Mouse (Mus musculus): ENCODE measurements around the gene Ampd2. TPM values are rescaled to one million over a fixed set of nuclear protein-coding genes. Genes with fewer than 3 reads are reported as not detected.
A peak's percentile ranks its signal among the peaks of the same experiment; 100 is the strongest.

The Ampd2 gene
- polyA plus RNA-seq, 1 experiment from 2014 or later: 43.8 TPM

GRCm38 (mm10) chr3:108092030-108092429 lies 5.6 kb upstream of the Ampd2 start:
- H3K27ac ChIP-seq: no peak overlapping the region
- H3K27me3 ChIP-seq (ENCODE audit: control insufficient read depth, insufficient read depth, low read length): no peaks in the 10 kb centered on the region
- H3K4me2 ChIP-seq (replicated peaks): no peak overlapping the region
- H3K9me3 ChIP-seq (ENCODE audit: control insufficient read depth, low read length): no peaks in the 10 kb centered on the region
- H3K9ac ChIP-seq: no peak overlapping the region
- WGBS: 72% methylated on average over 6 of the region's 6 CpGs
- H3K4me1 ChIP-seq (replicated peaks; ENCODE audit: control insufficient read depth, insufficient read depth, low read length): no peaks in the 10 kb centered on the region
- no peak for DNase-seq (ENCODE audit: low spot score)
- no peak overlapping the region for H3K4me3 ChIP-seq (replicated peaks; ENCODE audit: low read length)
- no peak for ATAC-seq (ENCODE audit: low FRiP score)
- no peaks in the 10 kb centered on the region for H3K36me3 ChIP-seq (replicated peaks; ENCODE audit: control insufficient read depth, insufficient read depth)

- no peak for DNase-seq (ENCODE audit: low spot score)
- no peak overlapping the region for H3K4me3 ChIP-seq (replicated peaks; ENCODE audit: low read length)
- 87% methylated on average over 2 of the region's 2 CpGs for WGBS
- ATAC-seq (ENCODE audit: low FRiP score): no peak
- no peak overlapping the region for H3K4me2 ChIP-seq (replicated peaks)
- H3K27me3 ChIP-seq (ENCODE audit: control insufficient read depth, insufficient read depth, low read length): no peaks in the 10 kb centered on the region
- H3K27ac ChIP-seq: no peak overlapping the region
- no peaks in the 10 kb centered on the region for H3K9me3 ChIP-seq (ENCODE audit: control insufficient read depth, low read length)
- no peak overlapping the region for H3K9ac ChIP-seq
- peaks cover 12% of the 10 kb centered on the region for H3K4me1 ChIP-seq (replicated peaks; ENCODE audit: control insufficient read depth, insufficient read depth, low read length)
- no peaks in the 10 kb centered on the region for H3K36me3 ChIP-seq (replicated peaks; ENCODE audit: control insufficient read depth, insufficient read depth)
Measured at GRCm38 (mm10) chr3:108090561-108090960, 4.1 kb upstream of the Ampd2 start.

- ATAC-seq (ENCODE audit: low FRiP score) (no peak), DNase-seq (ENCODE audit: low spot score) (no peak)
- Histone ChIP-seq H3K27me3 (ENCODE audit: control insufficient read depth, insufficient read depth, low read length) (no peaks in the 10 kb centered on the region), H3K9me3 (ENCODE audit: control insufficient read depth, low read length) (no peaks in the 10 kb centered on the region), H3K36me3 (replicated peaks; ENCODE audit: control insufficient read depth, insufficient read depth) (no peaks in the 10 kb centered on the region), H3K4me3 (replicated peaks; ENCODE audit: low read length) (no peak overlapping the region), H3K9ac (no peak overlapping the region), H3K4me2 (replicated peaks) (no peak overlapping the region), H3K4me1 (replicated peaks; ENCODE audit: control insufficient read depth, insufficient read depth, low read length) (peaks cover 14% of the 10 kb centered on the region), H3K27ac (no peak overlapping the region)
- 45% methylated on average over 2 of the region's 2 CpGs for WGBS
Measured at GRCm38 (mm10) chr3:108089916-108090315, 3.5 kb upstream of the Ampd2 start.

- WGBS: 34% methylated on average over 5 of the region's 5 CpGs
Measured at GRCm38 (mm10) chr3:108088842-108089380, 2.5 kb upstream of the Ampd2 start.

GRCm38 (mm10) chr3:108087329-108087728 lies 878 bp upstream of the Ampd2 start:
- no peak for ATAC-seq (ENCODE audit: low FRiP score)
- DNase-seq (ENCODE audit: low spot score): no peak

More at GRCm38 (mm10) chr3:108088842-108089380, 2.5 kb upstream of the Ampd2 start:
- no peak overlapping the region for H3K27ac ChIP-seq
- no peaks in the 10 kb centered on the region for H3K9me3 ChIP-seq (ENCODE audit: control insufficient read depth, low read length)
- ATAC-seq (ENCODE audit: low FRiP score) (no peak), DNase-seq (ENCODE audit: low spot score) (no peak)
- no peaks in the 10 kb centered on the region for H3K27me3 ChIP-seq (ENCODE audit: control insufficient read depth, insufficient read depth, low read length)
- H3K36me3 ChIP-seq (replicated peaks; ENCODE audit: control insufficient read depth, insufficient read depth): no peaks in the 10 kb centered on the region
- H3K9ac ChIP-seq: no peak overlapping the region
- H3K4me1 ChIP-seq (replicated peaks; ENCODE audit: control insufficient read depth, insufficient read depth, low read length): peaks cover 24% of the 10 kb centered on the region
- no peak overlapping the region for H3K4me2 ChIP-seq (replicated peaks)
- H3K4me3 ChIP-seq (replicated peaks; ENCODE audit: low read length): no peak overlapping the region

GRCm38 (mm10) chr3:108085721-108086469 lies 556 bp downstream of the Ampd2 start:
- Histone ChIP-seq H3K4me2 (replicated peaks) (peak overlapping the region; percentile 92), H3K9me3 (ENCODE audit: control insufficient read depth, low read length) (no peaks in the 10 kb centered on the region), H3K27ac (peak overlapping the region; percentile 76), H3K4me1 (replicated peaks; ENCODE audit: control insufficient read depth, insufficient read depth, low read length) (peaks cover 42% of the 10 kb centered on the region), H3K36me3 (replicated peaks; ENCODE audit: control insufficient read depth, insufficient read depth) (no peaks in the 10 kb centered on the region), H3K27me3 (ENCODE audit: control insufficient read depth, insufficient read depth, low read length) (no peaks in the 10 kb centered on the region), H3K4me3 (replicated peaks; ENCODE audit: low read length) (peak overlapping the region; percentile 42), H3K9ac (peak overlapping the region; percentile 69)
- WGBS: under 1% methylated on average over 31 of the region's 31 CpGs
- peak; percentile 54 for DNase-seq (ENCODE audit: low spot score)
- peak; percentile 61 for ATAC-seq (ENCODE audit: low FRiP score)

More at GRCm38 (mm10) chr3:108087329-108087728, 878 bp upstream of the Ampd2 start:
- H3K4me1 ChIP-seq (replicated peaks; ENCODE audit: control insufficient read depth, insufficient read depth, low read length): peaks cover 33% of the 10 kb centered on the region
- WGBS: 88% methylated on average over 3 of the region's 3 CpGs
- no peaks in the 10 kb centered on the region for H3K27me3 ChIP-seq (ENCODE audit: control insufficient read depth, insufficient read depth, low read length)
- H3K4me2 ChIP-seq (replicated peaks): no peak overlapping the region
- no peak overlapping the region for H3K27ac ChIP-seq
- H3K9me3 ChIP-seq (ENCODE audit: control insufficient read depth, low read length): no peaks in the 10 kb centered on the region
- no peak overlapping the region for H3K4me3 ChIP-seq (replicated peaks; ENCODE audit: low read length)
- no peak overlapping the region for H3K9ac ChIP-seq
- H3K36me3 ChIP-seq (replicated peaks; ENCODE audit: control insufficient read depth, insufficient read depth): no peaks in the 10 kb centered on the region

- Histone ChIP-seq H3K9ac (peak overlapping the region; percentile 69), H3K4me1 (replicated peaks; ENCODE audit: control insufficient read depth, insufficient read depth, low read length) (peaks cover 42% of the 10 kb centered on the region), H3K27me3 (ENCODE audit: control insufficient read depth, insufficient read depth, low read length) (no peaks in the 10 kb centered on the region), H3K4me2 (replicated peaks) (peak overlapping the region; percentile 92), H3K4me3 (replicated peaks; ENCODE audit: low read length) (peak overlapping the region; percentile 42), H3K36me3 (replicated peaks; ENCODE audit: control insufficient read depth, insufficient read depth) (0 out of 2 replicates have a peak, but pooled peaks cover under 1% of the 10 kb centered on the region), H3K27ac (peak overlapping the region; percentile 76), H3K9me3 (ENCODE audit: control insufficient read depth, low read length) (no peaks in the 10 kb centered on the region)
- DNase-seq (ENCODE audit: low spot score) (peak; percentile 82), ATAC-seq (ENCODE audit: low FRiP score) (peak; percentile 89)
- 1% methylated on average over 14 of the region's 14 CpGs for WGBS
Measured at GRCm38 (mm10) chr3:108085281-108085720, 1.1 kb downstream of the Ampd2 start.

GRCm38 (mm10) chr3:108084767-108085270 lies 1.6 kb downstream of the Ampd2 start:
- 12% methylated on average over 13 of the region's 13 CpGs for WGBS
- peak overlapping the region; percentile 76 for H3K27ac ChIP-seq

GRCm38 (mm10) chr3:108083904-108084407 lies 2.5 kb downstream of the Ampd2 start:
- Histone ChIP-seq H3K4me1 (replicated peaks; ENCODE audit: control insufficient read depth, insufficient read depth, low read length) (peaks cover 42% of the 10 kb centered on the region), H3K27me3 (ENCODE audit: control insufficient read depth, insufficient read depth, low read length) (no peaks in the 10 kb centered on the region), H3K9me3 (ENCODE audit: control insufficient read depth, low read length) (no peaks in the 10 kb centered on the region), H3K36me3 (replicated peaks; ENCODE audit: control insufficient read depth, insufficient read depth) (peaks cover 13% of the 10 kb centered on the region), H3K27ac (no peak overlapping the region), H3K4me2 (replicated peaks) (peak overlapping the region; percentile 92), H3K4me3 (replicated peaks; ENCODE audit: low read length) (no peak overlapping the region), H3K9ac (0 out of 2 replicates have a peak overlapping the region, but pooled peaks have one; percentile 69)
- DNase-seq (ENCODE audit: low spot score) (no peak), ATAC-seq (ENCODE audit: low FRiP score) (no peak)
- 68% methylated on average over 4 of the region's 4 CpGs for WGBS

More at GRCm38 (mm10) chr3:108084767-108085270, 1.6 kb downstream of the Ampd2 start:
- ATAC-seq (ENCODE audit: low FRiP score) (peak; percentile 31), DNase-seq (ENCODE audit: low spot score) (no peak)
- Histone ChIP-seq H3K27me3 (ENCODE audit: control insufficient read depth, insufficient read depth, low read length) (no peaks in the 10 kb centered on the region), H3K36me3 (replicated peaks; ENCODE audit: control insufficient read depth, insufficient read depth) (peaks cover 6% of the 10 kb centered on the region; the same call in 1 of the 2 replicates), H3K4me2 (replicated peaks) (peak overlapping the region; percentile 92), H3K9me3 (ENCODE audit: control insufficient read depth, low read length) (no peaks in the 10 kb centered on the region), H3K4me1 (replicated peaks; ENCODE audit: control insufficient read depth, insufficient read depth, low read length) (peaks cover 42% of the 10 kb centered on the region), H3K4me3 (replicated peaks; ENCODE audit: low read length) (peak overlapping the region; percentile 42), H3K9ac (peak overlapping the region; percentile 69)

Measured in hindbrain, embryonic 14.5 days (tissue).